In genomic region chr12:85979996-85980395, GRCm38 (mm10) we compare ENCODE assay signal across 21 mouse cellular contexts.
A peak's percentile ranks its signal among the peaks of the same experiment; 100 is the strongest.
DNase-seq lines count a peak whose midpoint lies in the region; ATAC-seq and TF ChIP-seq lines count a peak whose summit lies in the region.
"Had no signal": no experiment of that assay in that cellular context is flagged by ENCODE, and none has a peak within 500 bp of the region (broad histone marks: within the 10 kb centered on the region; RNA-seq: fewer than 3 reads in every experiment).

No protein-coding gene starts in this region.

- DNase-seq in liver, postnatal 0 days = no peak
- no peak for DNase-seq in liver
- peak; percentile 49 for DNase-seq in telencephalon, adult 2 months (ENCODE audit: low read depth, low spot score)
- no peak for DNase-seq in T-cell, adult 2 months (ENCODE audit: low spot score)
- DNase-seq in thymus, postnatal 10 days (ENCODE audit: low spot score in 2 of 2) = no peak
- DNase-seq: adrenal gland, postnatal 36 days; cerebellum, postnatal 10 days; heart, adult 2 months; heart, postnatal 10 days; kidney, postnatal 14 days; lung, adult 18-20 months had no signal

- 57% methylated on average over 5 of the region's 5 CpGs for WGBS in forebrain, embryonic 15.5 days
- 87% methylated on average over 5 of the region's 5 CpGs for WGBS in forebrain, embryonic 12.5 days
- 72% methylated on average over 5 of the region's 5 CpGs for WGBS in liver, postnatal 0 days (ENCODE audit: insufficient replicate concordance)

- H3K36me3 ChIP-seq in forebrain, embryonic 15.5 days = no peaks in the 10 kb centered on the region
- no peaks in the 10 kb centered on the region for H3K36me3 ChIP-seq in forebrain, embryonic 12.5 days (replicated peaks)
- H3K36me3 ChIP-seq in liver, postnatal 0 days (replicated peaks; ENCODE audit: insufficient read depth, low read length) = no peaks in the 10 kb centered on the region
- H3K36me3 ChIP-seq: embryonic facial prominence, embryonic 12.5 days; hindbrain, embryonic 15.5 days; limb, embryonic 13.5 days; midbrain, embryonic 12.5 days; neural tube, embryonic 15.5 days had no signal

- no peak overlapping the region for H3K4me2 ChIP-seq in forebrain, embryonic 15.5 days (replicated peaks)
- no peak overlapping the region for H3K4me2 ChIP-seq in forebrain, embryonic 12.5 days
- H3K4me2 ChIP-seq in liver, postnatal 0 days (ENCODE audit: low read depth, low read length) = no peak overlapping the region
- H3K4me2 ChIP-seq: embryonic facial prominence, embryonic 12.5 days; hindbrain, embryonic 15.5 days; limb, embryonic 13.5 days; midbrain, embryonic 12.5 days; neural tube, embryonic 15.5 days had no signal

- no peak overlapping the region for H3K4me3 ChIP-seq in forebrain, embryonic 15.5 days
- H3K4me3 ChIP-seq in forebrain, embryonic 12.5 days (replicated peaks) = no peak overlapping the region
- no peak overlapping the region for H3K4me3 ChIP-seq in liver, postnatal 0 days (ENCODE audit: low read depth, low read length)
- H3K4me3 ChIP-seq: embryonic facial prominence, embryonic 12.5 days; heart, adult 2 months; hindbrain, embryonic 15.5 days; limb, embryonic 13.5 days; midbrain, embryonic 12.5 days; neural tube, embryonic 15.5 days had no signal

- TF ChIP-seq CTCF in liver, postnatal 0 days (IDR thresholded peaks at IDR 0.05; ENCODE audit: low read depth) = no peak

- H3K27ac ChIP-seq in forebrain, embryonic 15.5 days (replicated peaks) = peak overlapping the region; percentile 48; the same call in 1 of the 2 replicates
- H3K27ac ChIP-seq in forebrain, embryonic 12.5 days = no peak overlapping the region
- H3K27ac ChIP-seq in liver, postnatal 0 days (ENCODE audit: low read depth) = peak overlapping the region; percentile 22; the same call in 1 of the 2 replicates
- H3K27ac ChIP-seq: embryonic facial prominence, embryonic 12.5 days; heart, adult 2 months; hindbrain, embryonic 15.5 days; limb, embryonic 13.5 days; midbrain, embryonic 12.5 days; neural tube, embryonic 15.5 days had no signal

- ATAC-seq in forebrain, embryonic 15.5 days (replicated peaks) = no peak
- ATAC-seq in forebrain, embryonic 12.5 days (ENCODE audit: low FRiP score) = no peak
- no peak for ATAC-seq in liver, postnatal 0 days
- peak; percentile 98 for ATAC-seq in granulocyte monocyte progenitor cell, adult 5-6 weeks (replicated peaks; ENCODE audit: poor library complexity, severe bottlenecking)
- ATAC-seq: intestine, embryonic 16.5 days; Patski had no signal

- TF ChIP-seq EP300 in liver, postnatal 0 days (IDR thresholded peaks at IDR 0.05; ENCODE audit: low read depth) = no peak

- H3K27me3 ChIP-seq in forebrain, embryonic 15.5 days = no peaks in the 10 kb centered on the region
- H3K27me3 ChIP-seq in forebrain, embryonic 12.5 days = no peaks in the 10 kb centered on the region
- H3K27me3 ChIP-seq in liver, postnatal 0 days (ENCODE audit: insufficient read depth, low read length) = no peaks in the 10 kb centered on the region
- H3K27me3 ChIP-seq: embryonic facial prominence, embryonic 12.5 days; hindbrain, embryonic 15.5 days; limb, embryonic 13.5 days; midbrain, embryonic 12.5 days; neural tube, embryonic 15.5 days; Patski had no signal

- H3K9me3 ChIP-seq in forebrain, embryonic 15.5 days = no peaks in the 10 kb centered on the region
- H3K9me3 ChIP-seq in forebrain, embryonic 12.5 days = no peaks in the 10 kb centered on the region
- no peaks in the 10 kb centered on the region for H3K9me3 ChIP-seq in liver, postnatal 0 days (ENCODE audit: low read length)
- H3K9me3 ChIP-seq: embryonic facial prominence, embryonic 12.5 days; hindbrain, embryonic 15.5 days; limb, embryonic 13.5 days; midbrain, embryonic 12.5 days; neural tube, embryonic 15.5 days had no signal

- no peak overlapping the region for H3K9ac ChIP-seq in forebrain, embryonic 15.5 days (replicated peaks)
- H3K9ac ChIP-seq in forebrain, embryonic 12.5 days = no peak overlapping the region
- H3K9ac ChIP-seq in liver, postnatal 0 days (replicated peaks) = no peak overlapping the region
- H3K9ac ChIP-seq: embryonic facial prominence, embryonic 12.5 days; hindbrain, embryonic 15.5 days; limb, embryonic 13.5 days; midbrain, embryonic 12.5 days; neural tube, embryonic 15.5 days had no signal

- H3K4me1 ChIP-seq in forebrain, embryonic 15.5 days = peaks cover 4% of the 10 kb centered on the region
- H3K4me1 ChIP-seq in forebrain, embryonic 12.5 days = peaks cover 1% of the 10 kb centered on the region; the same call in 1 of the 2 replicates
- H3K4me1 ChIP-seq in liver, postnatal 0 days (ENCODE audit: insufficient read depth) = no peaks in the 10 kb centered on the region
- H3K4me1 ChIP-seq: hindbrain, embryonic 15.5 days; midbrain, embryonic 12.5 days; neural tube, embryonic 15.5 days had no signal
